Mouse (Mus musculus): ENCODE measurements around the gene Plppr2. TPM values are rescaled to one million over a fixed set of nuclear protein-coding genes. Genes with fewer than 3 reads are reported as not detected.

Plppr2 gene
- polyA plus RNA-seq, 2 experiments: 1.3 to 2.6 TPM

DNA sequence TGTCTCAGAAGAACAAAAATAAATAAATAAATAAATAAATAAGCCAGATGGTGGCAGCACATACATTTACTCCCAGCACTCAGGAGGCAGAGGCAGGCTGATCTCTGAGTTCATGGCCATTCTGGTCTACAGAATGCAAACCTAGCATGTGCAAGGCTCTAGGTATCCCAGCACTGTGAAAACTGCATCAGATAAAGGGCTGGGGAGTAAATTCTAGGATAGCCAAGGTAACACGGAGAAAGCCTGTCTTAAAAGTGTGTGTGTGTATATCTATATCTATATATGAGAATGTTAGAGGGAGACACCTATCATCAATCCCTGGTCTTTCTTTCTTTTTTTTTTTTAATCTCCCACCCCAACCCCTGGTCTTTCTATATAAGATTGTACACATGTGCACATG is 11.3 kb upstream of the Plppr2 start:
- DNase-seq (ENCODE audit: low read depth in 3 of 3, low spot score in 3 of 3) (no peak), ATAC-seq (ENCODE audit: insufficient read depth) (no peak)
- TF ChIP-seq CTCF (IDR thresholded peaks at IDR 0.05; ENCODE audit: low read depth): no peak
- no peak for TF ChIP-seq EP300 (IDR thresholded peaks at IDR 0.05; ENCODE audit: low read depth)
- Histone ChIP-seq H3K4me3 (ENCODE audit: insufficient read depth in 1 of 2, low read depth in 2 of 2, low read length in 2 of 2) (no peak overlapping the region), H3K9ac (replicated peaks) (no peak overlapping the region), H3K4me2 (ENCODE audit: low read depth) (no peak overlapping the region; the same call in 1 of the 2 replicates), H3K27ac (no peak overlapping the region), H3K4me1 (replicated peaks; ENCODE audit: control insufficient read depth in 2 of 2, insufficient read depth in 2 of 2, low read length in 1 of 2) (peaks cover 8 to 20% of the 10 kb centered on the region in 2 experiments), H3K36me3 (replicated peaks; ENCODE audit: control insufficient read depth, insufficient read depth, low read depth) (no peaks in the 10 kb centered on the region), H3K9me3 (ENCODE audit: control insufficient read depth, low read length) (no peaks in the 10 kb centered on the region), H3K27me3 (ENCODE audit: control insufficient read depth, insufficient read depth, low read length) (no peaks in the 10 kb centered on the region)
- 78% methylated on average over 1 of the region's 1 CpGs for WGBS (ENCODE audit: insufficient replicate concordance)

DNA sequence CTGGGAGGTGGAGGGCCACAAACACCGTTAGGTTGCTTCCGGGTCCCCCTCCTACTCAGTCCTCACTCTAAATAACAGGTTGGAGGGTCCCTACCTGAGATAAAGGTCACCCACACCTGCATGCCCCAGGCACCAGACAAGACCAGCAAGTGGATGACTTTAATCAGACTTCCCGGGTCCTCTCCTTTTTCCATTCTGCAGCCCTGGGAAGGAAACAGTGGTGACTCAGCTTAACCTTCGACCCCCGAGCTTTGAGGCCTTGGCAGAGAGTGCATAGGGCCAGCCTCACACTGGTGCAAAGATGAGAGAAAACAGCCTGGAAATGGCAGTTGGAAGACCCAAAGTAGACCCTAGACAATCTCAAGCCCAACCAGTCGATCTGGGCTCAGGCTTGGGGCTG is 10.7 kb upstream of the Plppr2 start:
- Histone ChIP-seq H3K9me3 (ENCODE audit: control insufficient read depth, low read length) (no peaks in the 10 kb centered on the region), H3K4me1 (replicated peaks; ENCODE audit: control insufficient read depth in 2 of 2, insufficient read depth in 2 of 2, low read length in 1 of 2) (peaks cover 8 to 20% of the 10 kb centered on the region in 2 experiments), H3K4me2 (ENCODE audit: low read depth) (peak overlapping the region; percentile 54), H3K9ac (replicated peaks) (no peak overlapping the region), H3K27me3 (ENCODE audit: control insufficient read depth, insufficient read depth, low read length) (no peaks in the 10 kb centered on the region), H3K36me3 (replicated peaks; ENCODE audit: control insufficient read depth, insufficient read depth, low read depth) (no peaks in the 10 kb centered on the region), H3K4me3 (ENCODE audit: insufficient read depth in 1 of 2, low read depth in 2 of 2, low read length in 2 of 2) (peak overlapping the region in 1 of 2 experiments; percentile 46; a peak in 2 of 4 replicates), H3K27ac (no peak overlapping the region)
- DNase-seq (ENCODE audit: low read depth in 3 of 3, low spot score in 3 of 3) (no peak), ATAC-seq (ENCODE audit: insufficient read depth) (no peak)
- TF ChIP-seq EP300 (IDR thresholded peaks at IDR 0.05; ENCODE audit: low read depth): no peak
- no peak for TF ChIP-seq CTCF (IDR thresholded peaks at IDR 0.05; ENCODE audit: low read depth)
- 57% methylated on average over 6 of the region's 6 CpGs for WGBS (ENCODE audit: insufficient replicate concordance)

DNA sequence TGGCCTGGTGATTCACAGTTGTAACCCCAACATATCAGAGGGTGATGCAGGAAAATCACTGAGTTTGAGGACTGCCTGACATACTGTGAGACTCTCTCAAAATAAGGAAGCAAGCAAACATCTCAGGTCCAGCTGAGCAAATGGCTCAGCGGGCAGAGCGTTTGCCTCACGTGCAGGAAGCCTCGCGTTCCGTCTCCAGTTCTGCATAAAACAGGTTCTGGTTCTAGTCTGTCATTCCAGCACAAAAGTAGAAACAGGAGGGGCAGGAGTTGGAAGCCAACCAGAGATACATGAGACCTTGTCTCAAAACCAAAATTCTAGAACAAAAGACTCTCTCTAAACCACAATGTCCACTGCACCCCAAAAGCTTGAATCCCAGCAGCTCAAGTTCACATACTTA is 10.0 kb upstream of the Plppr2 start:
- Histone ChIP-seq H3K27ac (no peak overlapping the region), H3K27me3 (ENCODE audit: control insufficient read depth, insufficient read depth, low read length) (no peaks in the 10 kb centered on the region), H3K36me3 (replicated peaks; ENCODE audit: control insufficient read depth, insufficient read depth, low read depth) (no peaks in the 10 kb centered on the region), H3K9me3 (ENCODE audit: control insufficient read depth, low read length) (no peaks in the 10 kb centered on the region), H3K4me3 (ENCODE audit: insufficient read depth in 1 of 2, low read depth in 2 of 2, low read length in 2 of 2) (peak overlapping the region; percentile 26 to 46), H3K4me1 (replicated peaks; ENCODE audit: control insufficient read depth in 2 of 2, insufficient read depth in 2 of 2, low read length in 1 of 2) (peaks cover 8 to 20% of the 10 kb centered on the region in 2 experiments), H3K9ac (replicated peaks) (no peak overlapping the region; the same call in 1 of the 2 replicates), H3K4me2 (ENCODE audit: low read depth) (peak overlapping the region; percentile 54)
- no peak for TF ChIP-seq EP300 (IDR thresholded peaks at IDR 0.05; ENCODE audit: low read depth)
- TF ChIP-seq CTCF (IDR thresholded peaks at IDR 0.05; ENCODE audit: low read depth): no peak
- no peak for DNase-seq (ENCODE audit: low read depth in 3 of 3, low spot score in 3 of 3)
- no peak for ATAC-seq (ENCODE audit: insufficient read depth)
- 8% methylated on average over 6 of the region's 6 CpGs for WGBS (ENCODE audit: insufficient replicate concordance)

GRCm38 (mm10) chr9:21927208-21927753 is 9.6 kb upstream of the Plppr2 start, which contains the start of the genes Ccdc159 and Tmem205:
Gene Ccdc159 (plus strand): TSS chr9:21927471.
Gene Tmem205 (minus strand): TSS chr9:21927556.
- Histone ChIP-seq H3K27ac (no peak within 1 kb of the TSS), H3K4me3 (ENCODE audit: insufficient read depth in 1 of 2, low read depth in 2 of 2, low read length in 2 of 2) (peak within 1 kb of the TSS; percentile 26 to 46), H3K4me2 (ENCODE audit: low read depth) (peak within 1 kb of the TSS; percentile 54), H3K9me3 (ENCODE audit: control insufficient read depth, low read length) (no peaks in the 10 kb centered on the region), H3K36me3 (replicated peaks; ENCODE audit: control insufficient read depth, insufficient read depth, low read depth) (no peaks in the 10 kb centered on the region), H3K4me1 (replicated peaks; ENCODE audit: control insufficient read depth in 2 of 2, insufficient read depth in 2 of 2, low read length in 1 of 2) (peaks cover 8 to 20% of the 10 kb centered on the region in 2 experiments), H3K27me3 (ENCODE audit: control insufficient read depth, insufficient read depth, low read length) (no peaks in the 10 kb centered on the region), H3K9ac (replicated peaks) (no peak within 1 kb of the TSS; the same call in 1 of the 2 replicates)
- under 1% methylated on average over 28 of the region's 28 CpGs for WGBS (ENCODE audit: insufficient replicate concordance)
- TF ChIP-seq CTCF (IDR thresholded peaks at IDR 0.05; ENCODE audit: low read depth) (no peak), EP300 (IDR thresholded peaks at IDR 0.05; ENCODE audit: low read depth) (no peak)
- DNase-seq (ENCODE audit: low read depth in 3 of 3, low spot score in 3 of 3) (peak; percentile 63 to 74 (median 66)), ATAC-seq (ENCODE audit: insufficient read depth) (peak; percentile 80)

- H3K27me3 ChIP-seq (ENCODE audit: control insufficient read depth, insufficient read depth, low read length): no peaks in the 10 kb centered on the region
- no peak overlapping the region for H3K4me2 ChIP-seq (ENCODE audit: low read depth)
- no peaks in the 10 kb centered on the region for H3K36me3 ChIP-seq (replicated peaks; ENCODE audit: control insufficient read depth, insufficient read depth, low read depth)
- DNase-seq (ENCODE audit: low read depth in 3 of 3, low spot score in 3 of 3) (no peak), ATAC-seq (ENCODE audit: insufficient read depth) (no peak)
- WGBS (ENCODE audit: insufficient replicate concordance): 56% methylated on average over 3 of the region's 3 CpGs
- H3K4me1 ChIP-seq (replicated peaks; ENCODE audit: control insufficient read depth in 2 of 2, insufficient read depth in 2 of 2, low read length in 1 of 2): peaks cover 0 to 13% of the 10 kb centered on the region in 2 experiments; a peak in 3 of 4 replicates
- H3K9ac ChIP-seq (replicated peaks): no peak overlapping the region
- no peak overlapping the region for H3K4me3 ChIP-seq (ENCODE audit: insufficient read depth in 1 of 2, low read depth in 2 of 2, low read length in 2 of 2)
- no peaks in the 10 kb centered on the region for H3K9me3 ChIP-seq (ENCODE audit: control insufficient read depth, low read length)
- TF ChIP-seq EP300 (IDR thresholded peaks at IDR 0.05; ENCODE audit: low read depth): no peak
- TF ChIP-seq CTCF (IDR thresholded peaks at IDR 0.05; ENCODE audit: low read depth): no peak
- no peak overlapping the region for H3K27ac ChIP-seq
Measured at GRCm38 (mm10) chr9:21929208-21929607, 7.6 kb upstream of the Plppr2 start.

Measured in liver, embryonic 14.5 days (tissue).